Mouse (Mus musculus) erythroblast, embryonic 14.5 days (primary cell): Measurements from ENCODE around the gene Trpm3.

Experiments used
- GATA1 ChIP-seq: IDR thresholded peaks from 2 replicates; pipeline ENCODE4 v1.6.1; 2012; ENCODE audit warnings: low read length, inconsistent platforms, mixed read lengths
- TAL1 ChIP-seq: IDR thresholded peaks from 3 replicates; pipeline ENCODE4 v1.6.1; 2012; ENCODE audit warnings: low read length, inconsistent platforms, mixed read lengths

- TF ChIP-seq TAL1 (no peak), GATA1 (no peak)
Measured at GRCm38 (mm10) chr19:22300906-22301305, 162.1 kb downstream of the Trpm3 start.
